Mouse (Mus musculus) myocyte (in vitro differentiated cells): Measurements from ENCODE around the gene Tcerg1l. TPM values are rescaled to one million over a fixed set of nuclear protein-coding genes. Genes with fewer than 3 reads are reported as not detected.
A peak's percentile ranks its signal among the peaks of the same experiment; 100 is the strongest.

ENCODE experiments used
- H3K27me3 ChIP-seq: one replicate; pipeline ENCODE4 v1.6.1; 2011; ENCODE audit not compliant: control insufficient read depth, insufficient read depth, insufficient read length
- H3K36me3 ChIP-seq: one replicate; pipeline ENCODE4 v1.6.1; 2011; ENCODE audit not compliant: control insufficient read depth, insufficient read depth
- H3K4me2 ChIP-seq: one replicate; pipeline ENCODE4 v1.6.1; 2011; ENCODE audit warnings: low read depth, control low read depth
- H3K4me3 ChIP-seq: one replicate; pipeline ENCODE4 v1.5.1; 2011; ENCODE audit warnings: mild to moderate bottlenecking, control low read depth, moderate library complexity
- H3K79me2 ChIP-seq: one replicate; pipeline ENCODE4 v1.6.1; 2011; ENCODE audit not compliant: control insufficient read depth, insufficient read depth
- H3ac ChIP-seq: one replicate; pipeline ENCODE4 v1.6.1; 2011; ENCODE audit not compliant: control insufficient read depth, insufficient read length
- CEBPB ChIP-seq: IDR thresholded peaks from 2 replicates; pipeline ENCODE4 v1.6.1; 2011; ENCODE audit warnings: mild to moderate bottlenecking, moderate library complexity; ENCODE audit not compliant: poor library complexity, insufficient read depth, severe bottlenecking
- E2F4 ChIP-seq: IDR thresholded peaks from one replicate; pipeline ENCODE4 v1.6.1; 2011; ENCODE audit warnings: mild to moderate bottlenecking, control low read depth, moderate library complexity; ENCODE audit not compliant: insufficient read depth
- MAX ChIP-seq: IDR thresholded peaks from one replicate; pipeline ENCODE4 v1.6.1; 2011; ENCODE audit warnings: low read depth, mild to moderate bottlenecking, control low read depth
- MYOD1 ChIP-seq, 3 experiments: IDR thresholded peaks; one replicate each; pipeline ENCODE4 v1.6.1; 2011; ENCODE audit warnings: control low read depth in 2 of 3, low read depth in 2 of 3, mild to moderate bottlenecking in 2 of 3, moderate library complexity in 1 of 3; ENCODE audit not compliant: insufficient read length in 2 of 3, control insufficient read depth in 1 of 3
- MYOG ChIP-seq, 3 experiments: IDR thresholded peaks; one replicate each; pipeline ENCODE4 v1.6.1; 2011; ENCODE audit warnings: control low read depth in 2 of 3, low read depth in 2 of 3, mild to moderate bottlenecking in 2 of 3; ENCODE audit not compliant: insufficient read length in 2 of 3, control insufficient read depth in 1 of 3, insufficient read depth in 1 of 3
- POLR2A ChIP-seq: IDR thresholded peaks from one replicate; pipeline ENCODE4 v1.6.1; 2011; ENCODE audit warnings: low read depth, mild to moderate bottlenecking, control low read depth, moderate library complexity; ENCODE audit not compliant: insufficient read length
- POLR2AphosphoS2 ChIP-seq: IDR thresholded peaks from one replicate; pipeline ENCODE4 v1.6.1; 2011; ENCODE audit warnings: low read depth, control low read depth; ENCODE audit not compliant: insufficient read length
- REST ChIP-seq: IDR thresholded peaks from one replicate; pipeline ENCODE4 v1.6.1; 2011; ENCODE audit warnings: mild to moderate bottlenecking, control low read depth, moderate library complexity; ENCODE audit not compliant: insufficient read depth, insufficient read length
- SRF ChIP-seq: IDR thresholded peaks from one replicate; pipeline ENCODE4 v1.6.1; 2011; ENCODE audit warnings: low read depth; ENCODE audit not compliant: control insufficient read depth, insufficient read length
- TCF12 ChIP-seq: IDR thresholded peaks from one replicate; pipeline ENCODE4 v1.6.1; 2011; ENCODE audit warnings: mild to moderate bottlenecking, control low read depth; ENCODE audit not compliant: poor library complexity, insufficient read depth, severe bottlenecking
- TCF3 ChIP-seq: IDR thresholded peaks from one replicate; pipeline ENCODE4 v1.6.1; 2011; ENCODE audit warnings: low read depth, control low read depth; ENCODE audit not compliant: insufficient read length
- USF1 ChIP-seq: IDR thresholded peaks from one replicate; pipeline ENCODE4 v1.6.1; 2011; ENCODE audit warnings: low read depth, mild to moderate bottlenecking, control low read depth, moderate library complexity
- polyA plus RNA-seq: library from polyadenylated mRNA; unstranded; fragments of >200 nt; fragmentation: generic; extraction: Trizol; gene quantifications from one replicate; pipeline ENCODE4 v1.2.1, GENCODE M21; 2012; ENCODE audit warnings: missing spikeins

Tcerg1l gene
- polyA plus RNA-seq, 1 experiment = not detected

- no peak overlapping the region for H3K4me3 ChIP-seq
- TF ChIP-seq USF1 = no peak
- no peak for TF ChIP-seq POLR2A
- no peak for TF ChIP-seq MYOG (IDR thresholded peaks at IDR 0.05; ENCODE audit: control insufficient read depth in 1 of 3, insufficient read depth in 1 of 3, insufficient read length in 2 of 3, low read depth in 2 of 3)
- TF ChIP-seq SRF = no peak
- no peak for TF ChIP-seq POLR2AphosphoS2
- no peak for TF ChIP-seq TCF3
- TF ChIP-seq MAX = no peak
- no peak for TF ChIP-seq TCF12
- TF ChIP-seq CEBPB = no peak
- TF ChIP-seq REST = no peak
- TF ChIP-seq E2F4 = no peak
- TF ChIP-seq MYOD1 (IDR thresholded peaks at IDR 0.05; ENCODE audit: control insufficient read depth in 1 of 3, insufficient read length in 2 of 3, low read depth in 2 of 3) = no peak
- no peaks in the 10 kb centered on the region for H3K36me3 ChIP-seq
- H3K27me3 ChIP-seq = no peaks in the 10 kb centered on the region
- H3ac ChIP-seq = no peak overlapping the region
- no peak overlapping the region for H3K4me2 ChIP-seq
- no peaks in the 10 kb centered on the region for H3K79me2 ChIP-seq
Observed at GRCm38 (mm10) chr7:138205124-138205523, 192.4 kb downstream of the Tcerg1l start.

DNA sequence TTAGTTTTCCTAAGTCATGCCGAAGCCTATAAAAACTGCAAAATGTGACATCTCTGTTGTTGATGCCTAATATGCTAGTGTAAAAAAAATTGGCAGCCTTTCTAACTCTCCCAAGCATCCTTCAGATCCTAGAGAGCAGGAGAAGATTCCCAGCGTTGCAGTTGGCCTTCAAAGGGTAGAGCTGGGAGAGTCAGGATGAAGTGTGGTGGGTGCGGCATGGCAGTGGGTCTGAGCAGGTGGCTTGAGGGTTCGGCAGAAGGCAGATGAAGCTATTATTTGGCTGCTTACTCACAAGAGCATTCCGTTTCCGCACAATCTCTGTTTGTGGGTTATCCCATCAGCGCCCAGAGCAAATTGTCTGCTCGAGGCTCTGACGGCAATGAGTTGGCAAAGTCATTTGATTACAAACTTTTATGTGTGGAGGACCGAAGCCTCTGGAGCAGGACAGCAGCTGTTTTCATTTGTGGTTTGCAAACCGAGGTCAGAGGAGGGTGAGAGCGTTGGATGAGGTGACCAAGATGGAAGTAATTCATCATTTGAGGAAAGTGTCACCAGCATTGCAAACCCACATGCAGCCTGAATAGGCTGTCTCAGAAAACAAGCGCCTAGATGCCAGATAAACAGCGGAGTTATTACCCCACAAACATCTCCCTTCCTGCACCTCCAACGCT is 195.2 kb downstream of the Tcerg1l start:
- Histone ChIP-seq H3K4me3 (no peak overlapping the region), H3K36me3 (no peaks in the 10 kb centered on the region), H3ac (no peak overlapping the region), H3K4me2 (no peak overlapping the region), H3K27me3 (no peaks in the 10 kb centered on the region), H3K79me2 (no peaks in the 10 kb centered on the region)
- TF ChIP-seq SRF = no peak
- TF ChIP-seq TCF3 = peak; percentile 21
- TF ChIP-seq MYOG (IDR thresholded peaks at IDR 0.05; ENCODE audit: control insufficient read depth in 1 of 3, insufficient read depth in 1 of 3, insufficient read length in 2 of 3, low read depth in 2 of 3) = peak in 2 of 3 experiments; percentile 15 to 82

GRCm38 (mm10) chr7:138199333-138200058 is 198.0 kb downstream of the Tcerg1l start:
- Histone ChIP-seq H3ac (no peak overlapping the region), H3K4me3 (no peak overlapping the region), H3K27me3 (no peaks in the 10 kb centered on the region), H3K36me3 (no peaks in the 10 kb centered on the region), H3K79me2 (no peaks in the 10 kb centered on the region), H3K4me2 (no peak overlapping the region)
- TF ChIP-seq REST = no peak
- TF ChIP-seq POLR2A = no peak
- no peak for TF ChIP-seq MYOG (IDR thresholded peaks at IDR 0.05; ENCODE audit: control insufficient read depth in 1 of 3, insufficient read depth in 1 of 3, insufficient read length in 2 of 3, low read depth in 2 of 3)
- TF ChIP-seq E2F4 = no peak
- no peak for TF ChIP-seq POLR2AphosphoS2
- TF ChIP-seq SRF = no peak

DNA sequence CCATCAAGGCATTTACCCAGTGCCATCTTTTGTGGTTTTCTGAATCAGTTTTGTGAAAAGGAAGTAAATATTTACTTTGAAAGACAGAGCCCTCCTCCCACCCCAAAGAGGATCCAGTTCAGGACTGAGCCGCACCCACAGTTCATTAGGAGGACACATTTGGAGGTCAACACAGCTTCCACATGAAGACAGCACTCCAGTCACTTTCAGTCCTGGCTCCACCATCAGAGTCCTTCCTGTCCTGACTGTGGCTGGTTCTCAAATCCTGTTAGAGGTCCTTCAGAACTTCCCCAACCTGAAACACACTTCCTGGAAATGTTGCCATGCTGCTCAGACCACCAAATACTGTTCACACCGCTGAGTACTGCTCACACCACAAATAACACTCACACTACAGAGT is 201.4 kb downstream of the Tcerg1l start:
- no peak for TF ChIP-seq MYOG (IDR thresholded peaks at IDR 0.05; ENCODE audit: control insufficient read depth in 1 of 3, insufficient read depth in 1 of 3, insufficient read length in 2 of 3, low read depth in 2 of 3)
- no peak for TF ChIP-seq MAX
- no peak for TF ChIP-seq CEBPB
- no peak for TF ChIP-seq TCF3
- TF ChIP-seq E2F4 = no peak
- H3K27me3 ChIP-seq = no peaks in the 10 kb centered on the region
- no peaks in the 10 kb centered on the region for H3K79me2 ChIP-seq
- H3ac ChIP-seq = no peak overlapping the region
- no peak overlapping the region for H3K4me3 ChIP-seq
- no peak overlapping the region for H3K4me2 ChIP-seq
- H3K36me3 ChIP-seq = no peaks in the 10 kb centered on the region

- no peak for TF ChIP-seq TCF12
- TF ChIP-seq TCF3 = no peak
Observed at GRCm38 (mm10) chr7:138184197-138184596, 213.3 kb downstream of the Tcerg1l start.

More at GRCm38 (mm10) chr7:138184197-138184596, 213.3 kb downstream of the Tcerg1l start:
- Histone ChIP-seq H3K4me3 (no peak overlapping the region), H3K79me2 (no peaks in the 10 kb centered on the region), H3K4me2 (no peak overlapping the region), H3ac (no peak overlapping the region), H3K36me3 (no peaks in the 10 kb centered on the region), H3K27me3 (no peaks in the 10 kb centered on the region)
